Mouse (Mus musculus) midbrain, postnatal 0 days (tissue): Measurements from ENCODE around the gene Pcgf1. TPM values are rescaled to one million over a fixed set of nuclear protein-coding genes. Genes with fewer than 3 reads are reported as not detected.

Experiments
- ATAC-seq: fragments of 200-750 bp; cut with Nextera tagmentation; 2 replicates; pipeline ENCODE4 v1.8.0; 2017; ENCODE audit warnings: moderate number of reproducible peaks, mild to moderate bottlenecking, moderate TSS enrichment, moderate library complexity; ENCODE audit not compliant: low FRiP score
- DNase-seq: peaks from one replicate; pipeline ENCODE4 v3.0.0-alpha.2; 2015; ENCODE audit warnings: low spot score
- H3K27ac ChIP-seq: fragments of 300-500 bp; sonication (generic); 2 replicates; pipeline ENCODE4 v1.5.1; 2014; ENCODE audit warnings: low read depth, mild to moderate bottlenecking, low read length, mixed read lengths
- H3K27me3 ChIP-seq: fragments of 300-500 bp; sonication (generic); 2 replicates; pipeline ENCODE4 v1.6.1; 2014; ENCODE audit warnings: low read length, control low read depth, mixed read lengths; ENCODE audit not compliant: insufficient read depth
- H3K36me3 ChIP-seq: fragments of 300-500 bp; sonication (generic); 2 replicates; pipeline ENCODE4 v1.6.1; 2014; ENCODE audit warnings: low read length, control low read depth, mixed read lengths; ENCODE audit not compliant: insufficient read depth
- H3K4me1 ChIP-seq: fragments of 300-500 bp; sonication (generic); 2 replicates; pipeline ENCODE4 v1.6.1; 2014; ENCODE audit warnings: mild to moderate bottlenecking, control low read depth, antibody characterized with exemption, low read length, mixed read lengths; ENCODE audit not compliant: insufficient read depth
- H3K4me2 ChIP-seq: fragments of 300-500 bp; sonication (generic); 2 replicates; pipeline ENCODE4 v1.6.1; 2014; ENCODE audit warnings: low read depth, mild to moderate bottlenecking, low read length, mixed read lengths; ENCODE audit not compliant: poor library complexity, severe bottlenecking
- H3K4me3 ChIP-seq: fragments of 300-500 bp; sonication (generic); 2 replicates; pipeline ENCODE4 v1.5.1; 2014; ENCODE audit warnings: low read depth, mild to moderate bottlenecking, low read length, moderate library complexity
- H3K9ac ChIP-seq: fragments of 300-500 bp; sonication (generic); replicated peaks from 2 replicates; pipeline ENCODE4 v1.6.1; 2014; ENCODE audit warnings: mild to moderate bottlenecking, low read length, moderate library complexity, mixed read lengths; ENCODE audit not compliant: poor library complexity, severe bottlenecking
- H3K9me3 ChIP-seq: fragments of 300-500 bp; sonication (generic); 2 replicates; pipeline ENCODE4 v1.6.1; 2016; ENCODE audit warnings: low read length, control low read depth
- CTCF ChIP-seq: IDR thresholded peaks from 2 replicates; pipeline ENCODE4 v1.5.1; 2016; ENCODE audit warnings: antibody characterized with exemption, mild to moderate bottlenecking
- WGBS: fragments of 180-500 bp; shearing (Covaris S2); extraction: QIAGEN DNeasy Blood & Tissue Kit; methylation state at CpG from one replicate; pipeline ENCODE4 v1.1.7; 2014; 5-methylcytosine and 5-hydroxymethylcytosine counted together
- polyA plus RNA-seq: library from polyadenylated mRNA; unstranded; fragments of >200 nt; fragmentation: Nextera tagmentation; extraction: Ambion mirVana; gene quantifications from 2 replicates; pipeline ENCODE4 v1.2.1, GENCODE M21; 2015
- total RNA-seq: library from RNA; depleted of rRNA; stranded (reverse); fragments of >200 nt; gene quantifications from 2 replicates; pipeline ENCODE4 v1.2.3, GENCODE M21; 2014

Pcgf1 gene
- total and polyA plus RNA-seq, 2 experiments from 2014 or later: 11.8 to 30.4 TPM

DNA sequence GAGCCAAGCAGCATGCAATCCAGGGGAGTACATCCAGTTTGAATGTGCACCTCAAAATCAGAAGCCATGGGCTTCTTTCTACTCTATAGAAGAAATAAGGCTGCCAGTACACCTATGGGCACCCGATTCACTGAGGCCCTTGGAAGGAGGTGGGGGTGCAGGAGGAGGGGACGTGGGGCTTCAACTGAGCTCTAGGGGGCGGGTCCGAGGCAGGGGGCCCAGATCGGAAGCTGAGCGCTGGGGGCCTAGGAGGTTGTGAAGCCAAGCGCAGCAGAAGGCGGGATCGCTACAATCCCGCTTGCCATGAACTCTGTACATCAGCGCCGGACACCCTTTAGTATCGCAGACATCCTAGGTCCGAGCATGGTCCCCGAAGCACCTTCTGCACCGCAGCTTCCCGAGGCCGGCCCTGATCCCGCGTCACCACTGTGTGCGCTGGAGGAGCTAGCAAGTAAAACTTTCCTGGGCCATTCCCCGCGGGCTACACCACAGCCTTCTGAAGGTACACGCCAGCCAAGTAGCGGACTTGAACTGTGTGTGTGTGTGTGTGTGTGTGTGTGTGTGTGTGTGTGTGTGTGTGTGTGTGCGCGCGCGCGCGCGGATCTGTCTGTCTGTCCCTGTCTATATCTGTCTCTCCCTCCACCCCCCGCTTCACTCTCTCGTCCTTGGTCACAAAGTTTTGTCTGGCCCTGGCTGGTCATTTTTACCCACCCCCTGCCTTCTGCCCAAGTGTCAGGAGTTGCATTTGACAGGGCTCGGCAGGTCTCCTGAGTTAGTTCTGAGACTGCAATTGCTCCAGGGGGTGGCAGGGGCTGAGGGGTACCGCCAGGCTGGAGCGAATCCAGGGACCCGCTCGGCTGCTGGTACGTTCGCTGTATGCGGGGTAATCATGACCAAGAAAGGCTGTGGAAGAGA lies 8.7 kb downstream of the Pcgf1 start, which contains the start of gene Lbx2:
TSS of gene Lbx2 (plus strand) at position 247 of the 915 bp plus-strand sequence.
- H3K27ac ChIP-seq: no peak within 1 kb of the TSS
- 2% methylated on average over 42 of the region's 42 CpGs for WGBS
- DNase-seq: no peak
- peaks cover 77% of the 10 kb centered on the region for H3K27me3 ChIP-seq
- 0 out of 2 replicates have a peak, but pooled peaks cover 2% of the 10 kb centered on the region for H3K36me3 ChIP-seq
- no peaks in the 10 kb centered on the region for H3K9me3 ChIP-seq
- H3K4me1 ChIP-seq: no peaks in the 10 kb centered on the region
- TF ChIP-seq CTCF: no peak
- 0 out of 2 replicates have a peak within 1 kb of the TSS, but pooled peaks have one; percentile 6 for H3K4me2 ChIP-seq
- H3K4me3 ChIP-seq: no peak within 1 kb of the TSS
- ATAC-seq: no peak
- H3K9ac ChIP-seq: no peak within 1 kb of the TSS

DNA sequence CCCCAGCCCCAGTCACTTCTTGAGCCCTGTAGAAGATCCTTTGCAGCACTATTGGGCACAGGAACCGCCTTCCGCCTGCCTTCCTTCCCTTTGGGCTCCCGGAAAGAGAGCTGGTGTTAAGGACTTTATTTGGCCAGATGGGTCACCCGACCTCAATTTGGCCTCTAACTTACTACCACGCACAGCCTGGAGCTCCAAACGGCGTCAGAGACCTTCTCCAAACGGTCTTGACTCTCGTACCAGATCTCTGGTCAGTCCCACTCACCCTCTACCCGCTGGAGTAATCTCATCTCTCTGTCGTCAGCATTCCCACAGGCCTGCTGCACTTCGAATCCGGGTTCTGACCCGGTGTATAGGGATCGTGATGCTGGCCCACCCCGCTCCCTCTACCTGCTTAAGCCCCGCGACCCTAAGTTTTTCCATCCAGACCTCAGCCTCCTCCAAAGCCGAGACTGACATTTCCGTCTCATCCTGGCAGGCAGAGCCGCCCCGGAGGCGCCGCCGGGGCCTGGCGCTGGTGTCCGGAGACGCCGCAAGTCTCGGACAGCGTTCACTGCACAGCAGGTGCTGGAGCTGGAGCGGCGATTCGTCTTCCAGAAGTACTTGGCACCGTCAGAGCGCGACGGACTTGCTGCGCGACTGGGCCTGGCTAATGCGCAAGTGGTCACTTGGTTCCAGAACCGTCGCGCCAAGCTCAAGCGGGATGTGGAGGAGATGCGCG lies 9.7 kb downstream of the Pcgf1 start:
- Histone ChIP-seq H3K4me1 (no peaks in the 10 kb centered on the region), H3K4me2 (peak overlapping the region; percentile 36; the same call in 1 of the 2 replicates), H3K9ac (no peak overlapping the region), H3K9me3 (no peaks in the 10 kb centered on the region), H3K4me3 (peak overlapping the region; percentile 12), H3K36me3 (0 out of 2 replicates have a peak, but pooled peaks cover 2% of the 10 kb centered on the region), H3K27me3 (peaks cover 76% of the 10 kb centered on the region), H3K27ac (no peak overlapping the region)
- no peak for TF ChIP-seq CTCF
- DNase-seq (peak; percentile 2), ATAC-seq (no peak)
- WGBS: 1% methylated on average over 47 of the region's 47 CpGs

DNA sequence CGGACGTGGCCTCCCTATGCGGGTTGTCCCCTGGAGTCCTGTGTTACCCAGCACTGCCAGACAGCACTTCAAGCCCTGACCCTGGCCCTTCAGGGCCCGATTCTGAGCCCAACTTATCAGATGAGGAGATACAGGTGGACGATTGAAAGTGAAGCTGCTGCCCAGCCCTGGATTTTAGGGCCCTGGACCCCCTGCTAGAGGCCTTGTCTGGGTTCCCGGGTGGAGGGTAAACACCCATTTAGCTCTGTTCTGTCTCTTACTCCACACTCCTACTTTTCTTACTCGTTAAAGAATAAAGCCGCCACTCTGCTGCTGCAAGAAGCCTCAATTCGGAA lies 10.2 kb downstream of the Pcgf1 start:
- peaks cover 78% of the 10 kb centered on the region for H3K27me3 ChIP-seq
- H3K27ac ChIP-seq: no peak overlapping the region
- no peak for TF ChIP-seq CTCF
- H3K4me1 ChIP-seq: no peaks in the 10 kb centered on the region
- H3K36me3 ChIP-seq: no peaks in the 10 kb centered on the region
- DNase-seq (no peak), ATAC-seq (no peak)
- H3K9ac ChIP-seq: no peak overlapping the region
- H3K9me3 ChIP-seq: no peaks in the 10 kb centered on the region
- no peak overlapping the region; the same call in 1 of the 2 replicates for H3K4me2 ChIP-seq
- 3% methylated on average over 9 of the region's 9 CpGs for WGBS
- peak overlapping the region; percentile 12; the same call in 1 of the 2 replicates for H3K4me3 ChIP-seq

DNA sequence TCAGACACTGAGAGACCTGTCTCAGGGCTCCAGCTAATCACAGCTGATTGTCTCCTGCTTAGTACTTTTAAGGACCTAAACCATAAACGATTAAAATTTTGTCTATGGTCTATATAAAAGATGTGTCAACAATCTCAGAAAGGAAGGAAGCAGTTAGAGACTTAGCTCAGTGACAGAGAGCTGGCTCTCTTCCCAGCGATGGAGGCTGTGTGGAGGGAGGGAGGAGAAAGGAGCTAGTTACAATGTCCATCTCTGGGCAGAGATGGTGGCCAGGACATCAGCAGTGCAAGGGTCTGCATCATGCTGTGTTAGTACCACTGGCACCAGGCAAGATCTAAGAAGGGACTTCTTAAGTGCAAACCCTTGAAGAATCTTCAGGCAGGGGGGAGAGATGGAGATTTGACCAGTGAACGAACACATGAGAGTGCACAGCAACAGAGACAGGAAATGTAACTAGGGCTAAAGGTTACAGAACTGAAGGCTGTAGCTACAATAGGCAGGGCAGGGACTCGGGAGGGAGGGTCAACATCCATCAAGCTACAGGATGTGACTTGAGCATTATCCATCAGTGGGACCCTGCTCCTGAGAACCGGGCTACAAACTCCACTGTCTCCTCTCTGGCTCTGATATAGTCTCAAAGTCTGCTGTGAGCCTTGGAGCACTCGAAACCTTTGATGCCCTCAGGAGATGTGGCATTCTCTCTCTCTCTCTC lies 14.9 kb downstream of the Pcgf1 start:
- H3K4me3 ChIP-seq: no peak overlapping the region
- H3K27ac ChIP-seq: no peak overlapping the region
- 38% methylated on average over 6 of the region's 6 CpGs for WGBS
- H3K36me3 ChIP-seq: no peaks in the 10 kb centered on the region
- DNase-seq (no peak), ATAC-seq (no peak)
- no peak overlapping the region for H3K9ac ChIP-seq
- H3K4me2 ChIP-seq: no peak overlapping the region
- H3K9me3 ChIP-seq: no peaks in the 10 kb centered on the region
- no peaks in the 10 kb centered on the region for H3K4me1 ChIP-seq
- peaks cover 36% of the 10 kb centered on the region for H3K27me3 ChIP-seq
- TF ChIP-seq CTCF: no peak

DNA sequence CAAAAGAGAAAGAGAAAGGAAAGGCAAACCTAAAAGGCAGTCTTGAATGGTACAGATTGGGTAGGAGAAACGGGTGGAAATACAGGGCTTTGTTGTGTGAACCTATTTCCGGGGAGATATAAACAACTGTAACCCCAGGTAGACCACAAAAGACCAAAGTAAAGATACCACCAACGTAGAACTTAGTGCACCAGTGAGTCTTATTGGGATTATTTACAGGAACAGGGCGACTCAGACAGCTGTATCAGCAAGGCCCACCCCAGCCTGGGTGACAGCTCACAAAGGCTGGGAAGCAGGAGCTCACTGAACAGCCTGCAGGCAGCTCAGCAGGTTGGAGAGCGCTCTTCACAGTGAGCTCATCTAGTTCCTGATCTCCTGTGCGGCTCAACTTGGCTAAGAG lies 18.3 kb downstream of the Pcgf1 start:
- no peak for DNase-seq
- ATAC-seq: no peak
- peaks cover 8% of the 10 kb centered on the region for H3K27me3 ChIP-seq
- H3K9me3 ChIP-seq: no peaks in the 10 kb centered on the region
- H3K9ac ChIP-seq: no peak overlapping the region
- no peak for TF ChIP-seq CTCF
- WGBS: 34% methylated on average over 6 of the region's 6 CpGs
- no peak overlapping the region for H3K4me2 ChIP-seq
- no peak overlapping the region for H3K4me3 ChIP-seq
- H3K4me1 ChIP-seq: no peaks in the 10 kb centered on the region
- no peak overlapping the region for H3K27ac ChIP-seq
- H3K36me3 ChIP-seq: no peaks in the 10 kb centered on the region
